Mouse (Mus musculus) left cerebral cortex, adult 2 months (tissue): ENCODE data around the gene Akap13. TPM values are rescaled to one million over a fixed set of nuclear protein-coding genes. Genes with fewer than 3 reads are reported as not detected.

Experiments used
- DNase-seq, 2 experiments: peaks; one replicate each; pipeline ENCODE4 v3.0.0; 2021 to 2022; ENCODE audit warnings: low spot score in 2 of 2, mixed read lengths in 1 of 2; ENCODE audit errors: extremely low spot score in 1 of 2
- H3K27ac ChIP-seq: fragments of 200-600 bp; 2 replicates; pipeline ENCODE4 v1.8.1; 2022
- H3K4me3 ChIP-seq: fragments of 200-600 bp; 2 replicates; pipeline ENCODE4 v1.8.1; 2022
- CTCF ChIP-seq: fragments of 200-600 bp; IDR thresholded peaks from 2 replicates; pipeline ENCODE4 v1.8.1; 2022; ENCODE audit warnings: antibody characterized with exemption, mild to moderate bottlenecking, moderate library complexity
- intact Hi-C: fragments of 180-260 bp; cut with DNase I; formaldehyde crosslinking; loops from one replicate; pipeline ENCODE4 v1.15.1; 2025
- total RNA-seq, 2 experiments: library from RNA; stranded (reverse); gene quantifications; 2 replicates each; pipeline ENCODE4 v1.2.3; 2021

The Akap13 gene
- total RNA-seq, 2 experiments from 2014 or later: 26.8 to 28.7 TPM

DNA sequence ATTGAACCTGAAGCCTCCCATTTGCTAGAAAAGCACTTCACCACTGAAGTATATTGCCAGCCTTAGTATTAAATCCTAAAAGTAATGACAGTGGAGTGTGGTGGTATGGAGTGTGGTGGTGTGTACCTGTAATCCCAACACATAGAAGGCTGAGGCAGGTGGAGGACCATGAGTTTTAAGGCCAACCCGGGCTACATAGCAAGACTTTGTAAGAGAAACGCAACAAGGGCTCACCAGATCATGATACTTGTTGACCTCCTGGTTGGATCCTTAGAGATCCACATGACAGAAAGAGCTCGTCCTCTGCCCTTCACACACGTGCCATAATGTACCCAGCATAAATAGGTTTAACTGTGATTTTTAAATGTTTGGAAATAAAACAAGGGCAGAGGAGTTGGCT is 254.6 kb downstream of the Akap13 start:
- TF ChIP-seq CTCF: no peak
- Histone ChIP-seq H3K27ac (no peak overlapping the region), H3K4me3 (no peak overlapping the region)
- intact Hi-C loops: loop anchor here (5.0 kb wide), 1 partner anchor 73 kb away; no protein-coding TSS in a partner anchor
- DNase-seq: no peak

DNA sequence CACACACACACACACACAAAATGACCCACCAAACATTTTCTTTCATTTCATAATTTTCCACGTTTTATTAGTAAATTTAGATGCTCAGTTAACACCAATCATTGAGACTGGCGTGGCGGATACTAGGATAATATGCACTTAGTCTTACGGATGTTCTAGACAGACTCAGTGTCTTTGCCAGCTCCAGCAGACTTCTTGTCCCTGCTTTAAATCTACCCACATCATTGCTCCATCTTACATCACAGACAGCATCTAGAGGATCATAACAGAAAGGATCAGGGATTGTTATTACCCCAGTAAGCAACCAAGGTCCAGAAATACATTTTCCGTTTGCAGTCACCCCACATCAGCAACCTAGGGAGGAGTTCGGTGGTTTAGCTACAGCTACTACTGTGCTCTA is 255.6 kb downstream of the Akap13 start:
- TF ChIP-seq CTCF: no peak
- intact Hi-C loops: loop anchor here (5.0 kb wide), 1 partner anchor 74 kb away; no protein-coding TSS in a partner anchor
- no peak overlapping the region for H3K27ac ChIP-seq
- no peak for DNase-seq
- no peak overlapping the region for H3K4me3 ChIP-seq

DNA sequence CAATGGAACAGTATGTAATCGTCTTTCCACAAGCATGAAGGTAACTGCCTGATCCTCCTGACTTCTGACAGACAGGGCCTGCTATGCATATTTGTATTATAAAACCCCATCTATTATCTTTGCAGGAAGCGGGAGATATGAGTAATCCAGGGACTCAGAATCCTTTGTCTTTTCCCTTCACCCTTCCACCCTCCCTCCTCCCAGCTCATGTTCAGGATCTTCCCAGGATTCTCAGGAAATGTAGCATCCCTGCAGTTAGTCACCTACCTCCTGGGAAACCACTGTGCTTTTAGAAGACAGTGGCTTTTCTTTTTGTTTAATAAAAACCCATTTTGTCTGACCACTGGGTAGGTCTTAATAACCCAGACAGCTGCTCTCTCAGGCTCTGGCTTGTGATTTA is 256.1 kb downstream of the Akap13 start:
- TF ChIP-seq CTCF: no peak
- Histone ChIP-seq H3K4me3 (no peak overlapping the region), H3K27ac (no peak overlapping the region)
- no peak for DNase-seq
- intact Hi-C loops: loop anchor here (5.0 kb wide), 1 partner anchor 74 kb away; no protein-coding TSS in a partner anchor

DNA sequence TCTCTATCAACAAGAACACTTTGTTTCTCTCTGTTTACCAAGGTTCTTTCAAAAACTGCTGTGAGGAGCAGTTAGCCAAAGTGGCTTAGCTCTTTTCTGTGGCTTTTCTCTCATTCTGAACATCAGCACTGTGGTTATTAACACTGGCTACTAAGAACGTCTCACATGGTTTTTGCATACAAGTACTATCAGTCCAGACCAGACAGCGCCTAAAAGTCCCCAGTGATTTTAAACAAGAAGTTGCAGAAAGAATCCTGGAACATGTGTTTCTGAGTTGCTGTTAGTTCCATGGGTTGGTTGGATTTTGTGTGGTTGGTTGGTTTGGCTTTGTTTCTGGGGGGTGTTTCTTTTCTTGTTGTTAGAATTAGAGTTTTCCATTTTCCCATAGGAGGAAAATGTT is 257.5 kb downstream of the Akap13 start:
- intact Hi-C loops: loop anchor here (5.0 kb wide), 1 partner anchor 76 kb away; no protein-coding TSS in a partner anchor
- DNase-seq: no peak
- Histone ChIP-seq H3K4me3 (no peak overlapping the region), H3K27ac (no peak overlapping the region)
- TF ChIP-seq CTCF: no peak

DNA sequence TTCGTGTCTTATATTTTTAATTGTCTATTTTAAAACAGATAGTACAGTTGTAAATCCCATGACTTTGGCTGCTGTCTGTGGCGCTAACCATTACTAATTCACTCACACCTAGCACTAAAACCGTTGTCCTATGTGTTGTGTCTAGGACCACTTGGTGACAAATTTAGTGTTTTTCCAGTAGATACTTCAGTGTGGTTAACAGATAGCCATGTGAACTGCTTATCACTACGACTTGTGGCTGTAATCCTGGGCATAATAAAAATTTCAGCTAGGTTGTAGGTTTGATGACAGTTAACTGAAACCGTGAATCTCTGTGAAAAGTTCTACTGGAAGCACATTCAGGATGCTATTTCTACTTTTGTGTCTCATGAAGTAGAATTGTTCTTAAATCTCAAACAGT is 258.6 kb downstream of the Akap13 start:
- H3K27ac ChIP-seq: no peak overlapping the region
- DNase-seq: no peak
- intact Hi-C loops: loop anchor here (5.0 kb wide), 1 partner anchor 77 kb away; no protein-coding TSS in a partner anchor
- TF ChIP-seq CTCF: no peak
- no peak overlapping the region for H3K4me3 ChIP-seq

DNA sequence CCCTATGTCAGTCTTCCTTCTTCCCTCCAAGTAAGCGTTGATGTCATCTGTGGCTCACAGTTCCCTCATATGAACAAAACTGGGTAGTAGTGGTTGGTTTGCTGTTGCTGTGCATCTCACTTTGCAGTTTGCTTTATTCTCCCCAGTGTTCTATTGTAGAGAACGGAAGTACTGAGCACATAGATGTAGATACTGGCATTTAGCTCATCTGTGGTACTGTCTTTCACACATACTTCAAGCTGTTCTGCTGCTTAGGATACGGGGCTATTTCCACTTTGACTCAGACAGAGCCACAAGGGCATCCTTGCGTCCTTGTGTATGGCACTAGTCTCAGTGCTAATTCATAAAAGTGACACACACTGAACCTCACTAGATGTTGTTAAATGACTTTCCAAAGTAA is 259.7 kb downstream of the Akap13 start:
- TF ChIP-seq CTCF: no peak
- intact Hi-C loops: no loop called here
- H3K27ac ChIP-seq: no peak overlapping the region
- H3K4me3 ChIP-seq: no peak overlapping the region
- no peak for DNase-seq

DNA sequence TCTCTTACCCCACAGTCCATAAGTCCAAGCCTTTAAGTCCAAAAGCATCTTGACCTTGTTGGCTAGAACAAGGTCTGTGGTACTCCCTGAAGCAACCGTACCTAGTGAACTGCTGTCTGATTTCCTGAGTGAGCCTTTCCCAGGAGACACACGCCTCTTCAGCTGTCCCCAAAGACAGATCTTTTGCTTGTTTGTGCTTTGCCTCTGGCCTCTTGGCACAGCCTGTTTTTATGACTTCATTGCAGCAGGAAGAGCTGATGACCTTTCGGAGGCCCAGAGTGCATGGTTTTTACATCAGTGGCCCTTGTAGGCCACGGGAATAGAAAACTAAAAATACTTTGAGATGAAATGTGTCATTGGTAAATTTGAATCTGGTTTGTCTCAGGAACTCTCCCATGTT is 260.6 kb downstream of the Akap13 start:
- DNase-seq: no peak
- no peak overlapping the region for H3K27ac ChIP-seq
- H3K4me3 ChIP-seq: no peak overlapping the region
- intact Hi-C loops: no loop called here
- TF ChIP-seq CTCF: no peak

DNA sequence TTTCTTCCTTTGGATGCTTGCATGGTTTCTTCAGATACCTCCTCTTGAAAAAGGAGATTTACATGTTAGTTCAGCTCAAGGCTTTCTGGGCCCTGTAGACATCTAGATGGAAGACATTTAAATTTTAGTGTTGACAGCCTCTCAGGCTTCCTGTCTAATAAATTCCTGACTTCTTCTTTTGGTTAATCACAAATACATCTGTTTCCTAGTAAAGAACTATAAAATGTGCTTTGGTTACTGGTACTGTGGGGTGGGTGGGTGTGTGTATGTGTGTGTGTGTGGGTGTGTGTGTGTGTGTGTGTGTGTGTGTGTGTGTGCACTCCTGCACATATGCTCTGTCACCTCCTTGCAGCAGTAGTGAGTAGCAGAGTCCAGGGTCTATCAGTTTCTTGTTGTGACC is 262.0 kb downstream of the Akap13 start:
- Histone ChIP-seq H3K27ac (no peak overlapping the region), H3K4me3 (no peak overlapping the region)
- intact Hi-C loops: no loop called here
- TF ChIP-seq CTCF: no peak
- DNase-seq: no peak

DNA sequence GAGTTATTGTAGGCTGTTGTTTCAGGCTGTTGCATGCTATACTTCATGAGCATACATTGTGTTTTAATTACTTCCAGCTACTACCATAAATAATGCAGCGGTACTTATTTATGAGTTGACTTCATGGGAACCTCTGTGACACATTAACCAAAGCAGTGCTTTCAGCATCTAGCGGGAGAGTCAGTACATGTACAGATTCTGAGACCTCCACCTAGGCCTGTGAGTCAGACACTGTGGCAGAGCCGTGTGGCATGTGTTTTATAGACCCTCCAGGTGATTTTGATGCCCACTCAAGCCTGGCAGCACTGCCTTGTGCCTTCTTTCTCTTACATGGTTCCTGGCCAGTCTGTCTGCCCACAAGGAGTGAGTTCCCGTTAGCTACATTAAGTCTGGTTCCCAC is 266.0 kb downstream of the Akap13 start:
- no peak overlapping the region for H3K27ac ChIP-seq
- no peak for DNase-seq
- TF ChIP-seq CTCF: no peak
- no peak overlapping the region for H3K4me3 ChIP-seq
- intact Hi-C loops: no loop called here

DNA sequence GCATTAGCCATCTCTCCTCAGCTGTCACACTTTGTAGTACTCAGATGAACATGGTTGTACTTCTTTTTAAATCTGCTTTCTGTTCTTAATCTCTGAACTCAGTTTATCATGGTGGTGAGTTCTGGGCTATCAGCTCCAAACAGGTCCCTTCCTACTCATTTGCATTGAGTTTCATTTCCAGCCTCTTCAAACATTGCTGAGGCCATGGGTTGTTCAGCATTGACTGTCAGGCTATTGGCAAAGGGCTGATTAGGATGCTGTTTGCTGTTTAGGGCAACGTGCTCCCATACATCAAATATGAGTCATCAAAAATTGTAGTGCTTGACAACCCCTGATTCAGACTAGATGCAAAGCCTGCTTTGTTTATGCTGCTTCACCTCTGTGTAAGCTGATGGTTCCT is 268.7 kb downstream of the Akap13 start:
- intact Hi-C loops: no loop called here
- Histone ChIP-seq H3K4me3 (no peak overlapping the region), H3K27ac (no peak overlapping the region)
- DNase-seq: no peak
- no peak for TF ChIP-seq CTCF

DNA sequence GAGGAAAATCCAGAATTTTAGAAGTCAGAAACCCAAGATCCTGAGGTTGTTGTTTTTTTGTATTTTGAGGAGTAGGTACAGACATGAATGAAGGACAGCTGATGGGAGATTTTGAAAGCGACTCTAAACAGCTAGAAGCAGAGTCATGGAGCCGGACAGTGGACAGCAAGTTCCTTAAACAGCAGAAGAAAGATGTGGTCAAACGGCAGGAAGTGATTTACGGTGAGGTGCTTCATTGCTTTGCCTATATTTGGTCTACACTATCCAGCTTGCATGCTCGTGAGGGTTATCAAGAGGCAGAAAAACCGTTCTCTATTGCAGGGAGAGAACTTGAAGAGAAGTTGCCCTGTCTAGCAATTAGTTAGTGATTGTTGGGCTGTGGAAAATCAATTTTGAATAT is 270.6 kb downstream of the Akap13 start:
- TF ChIP-seq CTCF: no peak
- H3K4me3 ChIP-seq: no peak overlapping the region
- no peak overlapping the region for H3K27ac ChIP-seq
- intact Hi-C loops: no loop called here
- no peak for DNase-seq

DNA sequence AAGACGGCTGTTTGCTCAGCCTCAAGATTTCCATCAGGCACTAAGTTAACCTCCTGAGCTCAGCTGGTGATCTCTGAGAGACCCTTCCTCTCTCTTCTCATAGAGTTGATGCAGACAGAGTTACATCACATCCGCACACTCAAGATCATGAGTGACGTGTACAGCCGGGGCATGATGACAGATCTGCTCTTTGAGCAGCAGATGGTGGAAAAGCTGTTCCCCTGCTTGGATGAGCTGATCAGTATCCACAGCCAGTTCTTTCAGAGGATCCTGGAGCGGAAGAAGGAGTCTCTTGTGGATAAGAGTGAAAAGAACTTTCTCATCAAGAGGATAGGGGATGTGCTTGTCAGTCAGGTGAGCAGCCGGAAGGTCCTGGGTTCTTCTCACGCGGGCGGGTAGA is 271.5 kb downstream of the Akap13 start:
- no peak overlapping the region for H3K4me3 ChIP-seq
- no peak overlapping the region for H3K27ac ChIP-seq
- intact Hi-C loops: no loop called here
- no peak for DNase-seq
- no peak for TF ChIP-seq CTCF

DNA sequence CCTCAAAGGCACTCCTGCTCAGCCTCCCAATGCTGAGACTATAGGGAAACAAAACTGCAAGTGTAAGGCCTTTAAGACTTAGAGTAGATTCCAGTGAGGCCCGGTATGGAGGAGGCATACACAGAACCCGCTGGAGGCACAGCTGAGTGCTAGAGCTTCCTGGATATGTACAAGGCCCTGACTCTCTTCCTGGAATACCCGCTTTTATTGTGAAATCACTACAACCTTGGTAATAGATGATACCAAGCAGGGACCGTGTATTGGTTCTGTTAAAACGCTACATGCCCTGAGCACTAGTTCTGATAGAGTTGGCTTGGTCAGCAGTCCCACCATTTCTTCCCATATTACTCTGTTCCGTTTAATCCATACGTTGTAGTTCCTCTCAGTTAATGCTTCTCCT is 274.3 kb downstream of the Akap13 start:
- intact Hi-C loops: loop anchor here (10.0 kb wide), 1 partner anchor 355 kb away; no protein-coding TSS in a partner anchor
- no peak for DNase-seq
- no peak for TF ChIP-seq CTCF
- no peak overlapping the region for H3K4me3 ChIP-seq
- no peak overlapping the region for H3K27ac ChIP-seq

DNA sequence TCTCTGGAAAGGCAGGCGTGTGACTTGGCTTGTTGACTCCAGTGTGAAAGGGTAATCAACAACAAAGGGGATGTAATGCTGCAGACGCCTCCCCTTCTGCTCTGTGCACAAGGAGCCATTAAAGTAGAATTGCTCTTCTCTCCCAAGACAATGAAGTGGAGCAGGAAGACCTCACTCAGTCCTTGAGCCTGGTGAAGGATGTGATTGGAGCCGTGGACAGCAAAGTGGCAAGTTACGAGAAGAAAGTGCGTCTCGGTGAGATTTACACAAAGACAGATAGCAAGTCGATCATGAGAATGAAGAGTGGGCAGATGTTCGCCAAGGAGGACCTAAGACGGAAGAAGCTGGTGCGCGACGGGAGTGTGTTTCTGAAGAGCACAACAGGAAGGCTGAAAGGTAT is 274.9 kb downstream of the Akap13 start:
- Histone ChIP-seq H3K27ac (no peak overlapping the region), H3K4me3 (no peak overlapping the region)
- no peak for DNase-seq
- TF ChIP-seq CTCF: no peak
- intact Hi-C loops: loop anchor here (10.0 kb wide), 1 partner anchor 355 kb away; no protein-coding TSS in a partner anchor
